Mouse (Mus musculus) testis, adult 2 months (tissue): Measurements from ENCODE around the gene Fosl2. TPM values are rescaled to one million over a fixed set of nuclear protein-coding genes. Genes with fewer than 3 reads are reported as not detected.

Experiments used
- H3K27ac ChIP-seq: fragments of 200-500 bp; 2 replicates; pipeline ENCODE4 v1.5.1; 2012; ENCODE audit warnings: low read depth, low read length; ENCODE audit not compliant: control insufficient read depth, insufficient read depth
- H3K27me3 ChIP-seq: fragments of 200-500 bp; 2 replicates; pipeline ENCODE4 v1.6.1; 2012; ENCODE audit warnings: mild to moderate bottlenecking, low read length, moderate library complexity; ENCODE audit not compliant: control insufficient read depth, insufficient read depth
- H3K36me3 ChIP-seq: fragments of 200-500 bp; 2 replicates; pipeline ENCODE4 v1.6.1; 2012; ENCODE audit warnings: mild to moderate bottlenecking, low read length; ENCODE audit not compliant: control insufficient read depth, insufficient read depth
- H3K4me1 ChIP-seq: fragments of 200-500 bp; 2 replicates; pipeline ENCODE4 v1.6.1; 2012; ENCODE audit warnings: low read length; ENCODE audit not compliant: control insufficient read depth, insufficient read depth
- H3K4me3 ChIP-seq: fragments of 200-500 bp; 2 replicates; pipeline ENCODE4 v1.5.1; 2012; ENCODE audit warnings: low read depth, mild to moderate bottlenecking, low read length, moderate library complexity, mixed read lengths; ENCODE audit not compliant: control insufficient read depth
- CTCF ChIP-seq: fragments of 200-500 bp; IDR thresholded peaks from 2 replicates; pipeline ENCODE4 v1.5.1; 2012; ENCODE audit warnings: low read depth, mild to moderate bottlenecking, inconsistent platforms, low read length, moderate library complexity; ENCODE audit not compliant: control insufficient read depth, insufficient read depth, insufficient replicate concordance
- POLR2A ChIP-seq: fragments of 200-500 bp; IDR thresholded peaks from 2 replicates; pipeline ENCODE4 v1.6.1; 2012; ENCODE audit warnings: low read depth, mild to moderate bottlenecking, inconsistent platforms, low read length, moderate library complexity; ENCODE audit not compliant: control insufficient read depth
- polyA plus RNA-seq: library from polyadenylated mRNA; depleted of rRNA; stranded (reverse); fragments of >200 nt; gene quantifications from 2 replicates; pipeline ENCODE4 v1.2.3, GENCODE M21; 2012

Fosl2 gene
- polyA plus RNA-seq, 1 experiment: 1.6 TPM

DNA sequence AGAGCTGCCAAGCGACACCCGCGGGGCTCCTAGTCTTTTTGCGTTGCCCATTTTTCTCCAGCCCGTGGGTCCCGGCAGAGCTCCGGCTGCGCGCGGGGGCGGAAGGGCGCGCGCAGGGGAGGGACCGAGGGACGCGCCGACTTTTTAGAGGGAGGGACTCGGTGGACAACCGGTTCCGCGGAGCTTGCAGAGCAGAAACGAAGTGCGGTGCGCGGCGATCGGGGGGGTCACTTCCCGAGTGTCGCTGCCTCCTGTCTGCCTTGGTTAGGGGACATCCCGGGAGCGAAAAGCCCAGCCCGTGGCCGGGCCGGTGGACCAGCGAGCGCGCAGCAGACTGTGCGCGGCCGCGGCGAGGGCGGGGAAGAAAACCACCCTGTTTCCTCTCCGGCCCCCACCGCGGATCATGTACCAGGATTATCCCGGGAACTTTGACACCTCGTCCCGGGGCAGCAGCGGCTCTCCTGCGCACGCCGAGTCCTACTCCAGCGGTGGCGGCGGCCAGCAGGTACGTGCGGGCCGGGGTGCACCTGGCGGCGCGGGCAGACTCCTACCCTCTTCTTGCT, 781 bp downstream of the Fosl2 start:
- TF ChIP-seq CTCF (no peak), POLR2A (no peak; the same call in 1 of the 2 replicates)
- Histone ChIP-seq H3K36me3 (no peaks in the 10 kb centered on the region), H3K4me1 (peaks cover 16% of the 10 kb centered on the region), H3K27me3 (no peaks in the 10 kb centered on the region), H3K27ac (peak overlapping the region; percentile 84), H3K4me3 (peak overlapping the region; percentile 83)

DNA sequence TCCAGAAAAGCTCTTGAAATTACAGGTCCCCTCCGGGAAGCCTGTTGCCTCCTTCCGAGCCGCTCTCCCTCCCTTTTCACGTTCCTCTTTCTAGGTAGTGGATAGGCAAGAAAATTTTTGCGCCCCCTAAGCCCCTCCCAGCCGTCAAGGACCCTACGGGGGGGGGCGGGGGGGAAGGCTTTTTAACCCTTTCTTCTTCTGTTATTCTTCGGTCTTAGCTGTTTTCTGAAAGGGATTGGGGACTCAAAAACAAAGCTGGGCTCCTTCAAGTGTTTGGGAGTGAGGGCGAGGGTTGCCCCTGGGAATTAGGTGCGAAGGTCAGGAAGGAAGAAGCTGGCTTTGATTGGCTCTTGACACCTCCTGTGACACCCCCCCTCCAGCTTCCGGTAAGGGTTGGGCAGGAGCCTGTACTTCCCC, 1.5 kb downstream of the Fosl2 start:
- Histone ChIP-seq H3K27ac (no peak overlapping the region), H3K36me3 (no peaks in the 10 kb centered on the region), H3K4me1 (peaks cover 16% of the 10 kb centered on the region), H3K4me3 (peak overlapping the region; percentile 32; the same call in 1 of the 2 replicates), H3K27me3 (no peaks in the 10 kb centered on the region)
- no peak for TF ChIP-seq CTCF
- TF ChIP-seq POLR2A: no peak

DNA sequence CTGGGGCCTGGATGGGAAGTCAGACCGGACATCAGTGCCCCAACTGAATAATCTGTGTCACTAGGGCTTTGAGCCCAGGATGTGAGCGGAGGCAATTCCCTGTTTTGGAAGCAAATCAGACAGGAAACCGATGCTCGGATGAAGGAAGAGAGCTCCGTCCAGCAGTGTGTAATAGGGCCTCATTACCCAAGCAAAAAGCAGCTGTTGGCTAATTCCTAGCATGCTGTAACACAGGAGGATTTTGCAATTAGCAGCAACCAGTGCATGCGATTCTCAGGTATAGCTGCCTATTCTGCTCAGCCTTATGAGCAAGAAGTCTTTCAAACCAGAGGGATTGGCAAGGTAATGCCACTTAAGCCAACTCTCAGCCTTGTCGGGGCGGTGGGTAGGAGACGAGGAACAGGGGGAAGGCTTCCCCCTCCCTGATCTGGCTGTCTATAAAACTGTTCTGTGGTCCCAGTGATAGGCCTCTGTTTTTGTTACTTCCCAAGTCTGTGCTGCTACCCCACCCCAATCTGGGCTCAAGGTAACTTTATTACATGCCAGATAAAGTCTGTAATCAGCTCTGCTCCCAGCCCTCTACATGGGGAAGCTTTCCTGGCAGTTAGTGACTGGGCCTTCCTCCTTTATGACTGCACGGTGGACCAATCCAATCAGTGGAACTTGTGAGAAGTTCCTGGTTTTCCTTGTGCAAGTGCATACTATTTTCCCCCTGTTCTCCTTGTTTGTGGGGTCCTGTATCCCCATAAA, 3.0 kb downstream of the Fosl2 start:
- H3K4me1 ChIP-seq: peaks cover 14% of the 10 kb centered on the region
- TF ChIP-seq CTCF (no peak), POLR2A (no peak)
- peak overlapping the region; percentile 41; the same call in 1 of the 2 replicates for H3K27ac ChIP-seq
- no peaks in the 10 kb centered on the region for H3K36me3 ChIP-seq
- peak overlapping the region; percentile 10 for H3K4me3 ChIP-seq
- no peaks in the 10 kb centered on the region for H3K27me3 ChIP-seq

DNA sequence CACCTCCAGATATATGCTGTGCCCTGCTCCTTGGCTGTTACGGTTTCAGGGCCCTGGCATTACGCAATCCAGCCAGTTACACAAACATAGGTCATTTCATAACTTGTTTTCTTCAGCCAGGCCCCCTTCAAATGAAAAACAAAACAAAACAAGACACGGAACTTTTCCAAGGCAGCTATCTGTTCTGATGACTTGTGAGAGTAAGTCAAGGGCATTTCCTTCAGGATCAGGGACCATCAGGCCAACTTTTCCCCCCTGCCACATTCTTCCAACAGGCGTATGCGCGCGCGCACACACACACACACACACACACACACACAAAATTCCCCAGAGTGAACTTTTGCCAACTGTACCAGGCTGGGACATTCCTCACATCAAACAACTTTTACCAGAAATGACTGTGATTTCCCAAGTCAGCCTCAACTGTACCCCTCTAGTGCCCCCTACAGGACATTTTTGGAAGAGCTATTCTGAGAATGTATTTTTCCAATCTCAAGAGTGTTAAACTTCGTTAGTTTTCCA, 4.0 kb downstream of the Fosl2 start:
- Histone ChIP-seq H3K4me1 (peaks cover 11% of the 10 kb centered on the region), H3K27ac (peak overlapping the region; percentile 60), H3K36me3 (no peaks in the 10 kb centered on the region), H3K4me3 (no peak overlapping the region), H3K27me3 (no peaks in the 10 kb centered on the region)
- TF ChIP-seq POLR2A (no peak), CTCF (peak; percentile 23; the same call in 1 of the 2 replicates)

DNA sequence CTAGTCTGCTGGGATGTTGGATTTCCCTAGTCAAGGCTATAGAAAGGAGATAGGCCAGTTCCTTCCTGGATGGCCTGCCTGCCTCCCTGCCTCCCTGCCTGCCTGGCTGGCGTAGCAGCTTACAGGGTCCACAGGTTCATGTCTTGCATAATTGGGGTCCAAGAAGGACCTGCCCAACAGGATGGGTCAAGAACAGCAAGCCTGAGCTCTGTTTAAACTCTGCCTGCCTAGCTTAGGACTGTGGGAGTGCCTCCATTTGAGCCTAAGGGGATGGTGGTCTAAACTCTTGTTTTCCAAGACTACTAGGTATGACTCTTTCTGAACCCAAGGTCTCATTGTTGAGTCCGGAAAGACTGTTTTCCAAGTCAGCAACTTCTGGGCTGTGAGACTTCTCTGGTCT, 6.3 kb downstream of the Fosl2 start:
- Histone ChIP-seq H3K4me3 (no peak overlapping the region), H3K36me3 (no peaks in the 10 kb centered on the region), H3K27ac (no peak overlapping the region), H3K4me1 (no peaks in the 10 kb centered on the region), H3K27me3 (no peaks in the 10 kb centered on the region)
- no peak for TF ChIP-seq CTCF
- TF ChIP-seq POLR2A: no peak

DNA sequence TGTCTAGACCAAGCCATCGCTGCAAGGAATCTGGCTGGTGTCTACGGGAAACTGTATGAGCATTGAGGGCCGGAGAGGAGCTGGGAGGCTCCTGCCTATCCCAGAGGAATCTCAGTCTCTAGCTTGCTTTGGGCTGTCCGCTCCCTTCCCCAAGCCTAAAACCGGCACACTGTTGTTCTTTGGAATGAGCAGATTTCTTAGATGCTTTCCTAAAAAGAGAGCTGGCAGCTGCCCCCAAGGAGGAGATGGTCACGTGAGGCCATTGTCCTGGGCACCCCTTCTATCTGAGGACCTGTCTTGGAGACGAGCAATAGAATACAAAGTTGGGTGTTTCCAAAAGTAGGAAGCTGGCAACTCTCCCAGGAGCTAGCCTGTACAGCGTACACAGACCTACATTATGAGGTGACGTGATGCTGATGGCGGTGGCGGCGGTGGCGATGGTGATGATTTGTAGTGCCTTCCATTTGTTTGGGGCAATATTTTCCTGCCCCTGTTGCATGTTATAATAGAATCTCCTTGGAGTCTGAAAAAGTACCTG, 7.9 kb downstream of the Fosl2 start:
- H3K27ac ChIP-seq: no peak overlapping the region
- H3K4me3 ChIP-seq: no peak overlapping the region
- no peaks in the 10 kb centered on the region for H3K27me3 ChIP-seq
- no peaks in the 10 kb centered on the region for H3K36me3 ChIP-seq
- TF ChIP-seq CTCF: no peak
- TF ChIP-seq POLR2A: no peak
- H3K4me1 ChIP-seq: peaks cover under 1% of the 10 kb centered on the region; the same call in 1 of the 2 replicates

DNA sequence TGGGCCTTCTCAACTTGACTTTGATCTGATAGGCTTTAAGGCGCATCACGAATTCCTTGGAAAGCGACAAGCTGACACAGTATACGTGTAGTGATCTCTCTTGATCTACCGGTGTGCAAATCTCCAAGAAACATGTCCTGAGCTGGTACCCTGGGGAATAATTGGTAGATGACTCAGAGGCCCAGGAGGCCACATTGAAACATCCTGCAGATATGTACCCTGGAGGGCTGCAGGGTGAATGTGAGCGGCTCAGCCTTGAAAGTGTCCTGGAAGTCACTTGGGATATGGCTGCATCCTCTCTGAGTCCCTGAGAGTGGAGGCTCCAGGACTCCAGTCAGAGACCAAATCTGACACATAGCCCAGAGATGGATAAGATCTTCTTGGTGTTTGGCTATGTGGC, 10.7 kb downstream of the Fosl2 start:
- Histone ChIP-seq H3K4me1 (peaks cover 3% of the 10 kb centered on the region; the same call in 1 of the 2 replicates), H3K4me3 (no peak overlapping the region), H3K27ac (no peak overlapping the region), H3K27me3 (no peaks in the 10 kb centered on the region), H3K36me3 (no peaks in the 10 kb centered on the region)
- no peak for TF ChIP-seq CTCF
- no peak for TF ChIP-seq POLR2A
